Mouse (Mus musculus) kidney, postnatal 4 days (tissue): Measurements from ENCODE around the gene Coro1c.
A peak's percentile ranks its signal among the peaks of the same experiment; 100 is the strongest.

Source experiments
- DNase-seq, 2 experiments: peaks; one replicate each; pipeline ENCODE4 v3.0.0; 2021; ENCODE audit warnings: mixed read lengths in 2 of 2

Coro1c gene

GRCm38 (mm10) chr5:113855117-113855516 is 53.4 kb downstream of the Coro1c start:
- DNase-seq: no peak

- DNase-seq: peak; percentile 93
Observed at GRCm38 (mm10) chr5:113854494-113854893, 54.1 kb downstream of the Coro1c start.

- DNase-seq: no peak
Observed at GRCm38 (mm10) chr5:113853541-113853940, 55.0 kb downstream of the Coro1c start.

- DNase-seq: no peak
Observed at GRCm38 (mm10) chr5:113852463-113852862, 56.1 kb downstream of the Coro1c start.

GRCm38 (mm10) chr5:113850680-113851230 is 57.8 kb downstream of the Coro1c start:
- no peak for DNase-seq

GRCm38 (mm10) chr5:113847636-113848035 is 60.9 kb downstream of the Coro1c start:
- no peak for DNase-seq

- no peak for DNase-seq
Observed at GRCm38 (mm10) chr5:113846656-113847055, 61.9 kb downstream of the Coro1c start.

- DNase-seq: no peak
Observed at GRCm38 (mm10) chr5:113845627-113846026, 62.9 kb downstream of the Coro1c start.

GRCm38 (mm10) chr5:113844721-113845120 is 63.8 kb downstream of the Coro1c start:
- DNase-seq: peak; percentile 80 to 82

GRCm38 (mm10) chr5:113844106-113844505 is 64.5 kb downstream of the Coro1c start:
- DNase-seq: no peak

- no peak for DNase-seq
Observed at GRCm38 (mm10) chr5:113842906-113843305, 65.7 kb downstream of the Coro1c start.

GRCm38 (mm10) chr5:113842244-113842643 is 66.3 kb downstream of the Coro1c start:
- no peak for DNase-seq

- no peak for DNase-seq
Observed at GRCm38 (mm10) chr5:113841243-113842225, 67.0 kb downstream of the Coro1c start.

GRCm38 (mm10) chr5:113840443-113840842 is 68.1 kb downstream of the Coro1c start:
- DNase-seq: no peak

GRCm38 (mm10) chr5:113836961-113837360 is 71.6 kb downstream of the Coro1c start:
- no peak for DNase-seq

GRCm38 (mm10) chr5:113833316-113833947 is 75.1 kb downstream of the Coro1c start:
- no peak for DNase-seq

- peak in 1 of 2 experiments; percentile 45 for DNase-seq
Observed at GRCm38 (mm10) chr5:113832490-113832901, 76.1 kb downstream of the Coro1c start, which contains the start of gene Selplg. Selplg (minus strand) TSS chr5:113832644.

GRCm38 (mm10) chr5:113831741-113832140 is 76.8 kb downstream of the Coro1c start:
- DNase-seq: no peak

- no peak for DNase-seq
Observed at GRCm38 (mm10) chr5:113830796-113831195, 77.8 kb downstream of the Coro1c start.

GRCm38 (mm10) chr5:113830292-113830643 is 78.3 kb downstream of the Coro1c start:
- peak in 1 of 2 experiments; percentile 47 for DNase-seq

- no peak for DNase-seq
Observed at GRCm38 (mm10) chr5:113829566-113830291, 78.8 kb downstream of the Coro1c start.

GRCm38 (mm10) chr5:113828481-113828880 is 80.1 kb downstream of the Coro1c start:
- peak; percentile 63 to 76 for DNase-seq

- no peak for DNase-seq
Observed at GRCm38 (mm10) chr5:113827991-113828411, 80.6 kb downstream of the Coro1c start.
